Mouse (Mus musculus) limb, embryonic 10.5 days (tissue): Measurements from ENCODE around the gene Wdr31. TPM values are rescaled to one million over a fixed set of nuclear protein-coding genes. Genes with fewer than 3 reads are reported as not detected.
A peak's percentile ranks its signal among the peaks of the same experiment; 100 is the strongest.

Experiments used
- DNase-seq: peaks from one replicate; pipeline ENCODE4 v3.0.0-alpha.2; 2017; ENCODE audit warnings: low spot score
- H3K27ac ChIP-seq: fragments of 300-500 bp; sonication (generic); 2 replicates; pipeline ENCODE4 v1.5.1; 2016; ENCODE audit warnings: mild to moderate bottlenecking
- H3K27me3 ChIP-seq: fragments of 300-500 bp; sonication (generic); 2 replicates; pipeline ENCODE4 v1.6.1; 2016; ENCODE audit warnings: low read depth, mild to moderate bottlenecking; ENCODE audit not compliant: poor library complexity, severe bottlenecking
- H3K36me3 ChIP-seq: fragments of 300-500 bp; sonication (generic); 2 replicates; pipeline ENCODE4 v1.6.1; 2016; ENCODE audit warnings: mild to moderate bottlenecking, moderate library complexity
- H3K4me1 ChIP-seq: fragments of 300-500 bp; sonication (generic); 2 replicates; pipeline ENCODE4 v1.6.1; 2016
- H3K4me3 ChIP-seq: fragments of 300-500 bp; sonication (generic); 2 replicates; pipeline ENCODE4 v1.5.1; 2016; ENCODE audit warnings: mild to moderate bottlenecking, moderate library complexity
- H3K9me3 ChIP-seq: fragments of 300-500 bp; sonication (generic); replicated peaks from 2 replicates; pipeline ENCODE4 v1.6.1; 2016; ENCODE audit warnings: mild to moderate bottlenecking
- WGBS: fragments of 180-500 bp; shearing (Covaris S2); methylation state at CpG from one replicate; pipeline ENCODE4 v1.1.7; 2016; 5-methylcytosine and 5-hydroxymethylcytosine counted together
- polyA plus RNA-seq: library from polyadenylated mRNA; unstranded; fragments of >200 nt; fragmentation: Nextera tagmentation; extraction: Ambion mirVana; gene quantifications from 2 replicates; pipeline ENCODE4 v1.2.1, GENCODE M21; 2016

The Wdr31 gene
- polyA plus RNA-seq = 10.5 and 13.4 TPM in 2 replicates

DNA sequence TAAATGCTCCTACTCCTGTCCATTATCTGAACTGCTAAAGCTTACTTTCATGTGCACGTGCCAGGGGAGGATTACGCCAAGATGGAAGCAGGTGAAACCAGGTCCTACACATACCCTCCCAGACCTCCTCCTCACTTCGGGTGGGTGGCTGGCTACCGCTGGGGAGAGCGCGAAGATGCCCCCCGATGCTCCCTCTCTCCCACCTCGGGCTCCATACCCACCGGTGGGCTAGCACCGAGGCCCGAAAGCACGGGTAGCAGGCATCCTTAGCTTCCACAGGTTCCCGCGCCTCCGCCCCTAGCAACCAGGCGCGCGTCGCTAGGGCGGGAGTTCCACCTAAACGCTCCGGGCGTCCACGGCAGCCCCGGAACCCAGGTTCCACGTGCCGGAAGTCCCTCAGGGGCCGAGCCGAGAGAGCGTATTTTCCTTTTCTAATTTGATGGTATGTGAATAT is at the start of gene Wdr31:
TSS of gene Wdr31 (minus strand) at position 299 of the 454 bp plus-strand sequence.
- peaks cover 9% of the 10 kb centered on the region for H3K4me1 ChIP-seq
- DNase-seq = peak; percentile 91
- H3K27me3 ChIP-seq = no peaks in the 10 kb centered on the region
- 0 out of 2 replicates have a peak, but pooled peaks cover 3% of the 10 kb centered on the region for H3K36me3 ChIP-seq
- under 1% methylated on average over 30 of the region's 30 CpGs for WGBS
- H3K4me3 ChIP-seq = peak within 1 kb of the TSS; percentile 73
- peak within 1 kb of the TSS; percentile 82 for H3K27ac ChIP-seq
- no peaks in the 10 kb centered on the region for H3K9me3 ChIP-seq

DNA sequence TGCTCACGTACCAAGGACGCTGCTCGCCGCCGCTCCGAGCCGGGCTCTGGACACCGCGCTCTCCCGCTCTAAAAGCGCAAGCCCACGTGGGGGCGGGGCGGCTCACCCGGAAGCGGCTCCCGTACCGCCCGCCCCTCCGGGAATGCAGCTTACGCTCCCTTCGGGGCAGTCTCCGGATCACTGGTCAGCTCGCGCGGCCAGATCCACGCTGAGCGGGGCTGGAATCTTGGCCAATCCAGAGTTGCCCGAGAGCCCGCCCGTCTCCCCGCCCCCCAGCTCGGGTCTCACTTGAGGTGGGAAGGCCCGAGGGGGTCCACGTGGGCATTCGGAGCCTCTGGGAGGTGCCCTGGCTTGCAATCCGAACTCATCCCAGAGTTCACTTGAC is 49.1 kb upstream of the Wdr31 start, which contains the start of gene Alad:
TSS of gene Alad (minus strand) at position 70 of the 385 bp plus-strand sequence.
- peak; percentile 88 for DNase-seq
- Histone ChIP-seq H3K4me3 (peak within 1 kb of the TSS; percentile 72), H3K9me3 (no peaks in the 10 kb centered on the region), H3K27ac (peak within 1 kb of the TSS; percentile 88), H3K27me3 (no peaks in the 10 kb centered on the region), H3K36me3 (peaks cover 23% of the 10 kb centered on the region), H3K4me1 (peaks cover 53% of the 10 kb centered on the region)
- under 1% methylated on average over 37 of the region's 37 CpGs for WGBS

DNA sequence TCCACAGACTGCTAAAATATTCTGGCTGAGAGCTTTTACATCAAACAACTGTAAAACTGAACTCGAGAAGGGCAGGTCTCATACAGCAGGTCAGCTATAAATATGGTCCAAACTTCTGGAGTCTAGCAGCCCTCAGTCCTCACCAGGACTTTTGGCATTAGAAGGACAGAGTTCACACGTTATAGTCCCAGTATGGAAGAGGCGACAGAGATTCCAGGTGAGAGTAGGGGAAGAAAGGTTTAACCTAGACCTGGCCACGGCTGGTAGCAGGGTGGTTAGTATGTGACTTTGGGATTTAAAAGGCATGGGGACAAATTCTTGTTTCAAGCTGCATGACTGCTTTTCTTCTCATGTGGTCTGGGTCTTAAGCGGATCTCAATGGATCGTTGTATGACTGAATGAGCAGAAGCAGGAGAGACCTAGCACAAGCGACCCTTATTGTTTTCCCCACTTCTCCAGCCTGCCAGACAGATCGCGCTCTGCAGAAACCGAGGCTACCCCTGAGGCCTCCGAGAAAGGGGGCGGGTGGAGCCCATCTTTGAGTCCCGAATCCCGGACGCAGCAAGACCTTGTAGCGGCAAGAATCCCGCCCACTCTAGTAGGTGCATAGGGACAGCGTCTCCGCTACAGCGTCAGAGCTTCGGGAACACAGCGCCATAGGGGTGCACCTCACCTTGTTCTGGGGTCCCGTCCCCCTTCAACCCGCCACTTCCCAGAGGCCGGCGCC is 48.6 kb upstream of the Wdr31 start:
- no peaks in the 10 kb centered on the region for H3K27me3 ChIP-seq
- WGBS = 3% methylated on average over 26 of the region's 26 CpGs
- H3K4me1 ChIP-seq = peaks cover 51% of the 10 kb centered on the region
- peak overlapping the region; percentile 88 for H3K27ac ChIP-seq
- peak overlapping the region; percentile 72 for H3K4me3 ChIP-seq
- no peaks in the 10 kb centered on the region for H3K9me3 ChIP-seq
- DNase-seq = peak; percentile 37
- H3K36me3 ChIP-seq = peaks cover 23% of the 10 kb centered on the region

DNA sequence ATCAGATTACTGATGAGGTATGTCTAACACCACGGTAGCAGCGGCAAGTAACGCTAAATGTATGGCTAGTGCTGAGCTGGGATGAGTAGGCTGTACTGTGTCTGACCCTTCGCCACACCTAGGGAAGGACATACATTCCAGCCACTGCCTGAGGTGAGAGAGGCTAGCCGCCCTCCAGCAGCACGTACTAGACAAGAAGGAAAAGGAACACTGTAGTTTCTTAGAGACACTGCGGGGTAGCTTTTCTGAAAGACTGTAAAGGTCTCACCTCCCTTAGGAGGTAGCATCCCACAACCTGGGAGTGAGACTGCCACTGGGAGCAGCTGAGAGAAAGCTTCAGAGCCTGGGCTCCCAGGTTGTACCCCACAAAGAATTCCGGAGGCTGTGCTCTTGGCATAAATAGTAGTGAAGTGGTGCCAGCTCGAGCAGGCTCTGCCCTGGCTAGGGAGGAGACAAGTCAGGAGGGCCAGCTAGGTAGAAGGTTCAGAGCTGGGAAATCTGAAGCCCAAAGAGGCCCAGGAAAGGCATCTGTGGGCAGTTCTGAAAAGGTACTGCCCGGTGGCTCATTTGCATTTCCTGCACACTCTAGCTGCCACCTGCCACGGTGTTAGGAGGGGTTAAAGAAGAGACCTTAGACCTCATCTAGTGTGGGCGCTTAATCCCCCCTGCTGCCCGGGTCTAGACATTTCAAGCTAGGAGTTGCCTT is 47.9 kb upstream of the Wdr31 start:
- Histone ChIP-seq H3K27ac (peak overlapping the region; percentile 88; the same call in 1 of the 2 replicates), H3K4me3 (peak overlapping the region; percentile 72), H3K36me3 (peaks cover 25% of the 10 kb centered on the region), H3K9me3 (no peaks in the 10 kb centered on the region), H3K4me1 (peaks cover 44% of the 10 kb centered on the region), H3K27me3 (no peaks in the 10 kb centered on the region)
- 50% methylated on average over 13 of the region's 13 CpGs for WGBS
- no peak for DNase-seq

DNA sequence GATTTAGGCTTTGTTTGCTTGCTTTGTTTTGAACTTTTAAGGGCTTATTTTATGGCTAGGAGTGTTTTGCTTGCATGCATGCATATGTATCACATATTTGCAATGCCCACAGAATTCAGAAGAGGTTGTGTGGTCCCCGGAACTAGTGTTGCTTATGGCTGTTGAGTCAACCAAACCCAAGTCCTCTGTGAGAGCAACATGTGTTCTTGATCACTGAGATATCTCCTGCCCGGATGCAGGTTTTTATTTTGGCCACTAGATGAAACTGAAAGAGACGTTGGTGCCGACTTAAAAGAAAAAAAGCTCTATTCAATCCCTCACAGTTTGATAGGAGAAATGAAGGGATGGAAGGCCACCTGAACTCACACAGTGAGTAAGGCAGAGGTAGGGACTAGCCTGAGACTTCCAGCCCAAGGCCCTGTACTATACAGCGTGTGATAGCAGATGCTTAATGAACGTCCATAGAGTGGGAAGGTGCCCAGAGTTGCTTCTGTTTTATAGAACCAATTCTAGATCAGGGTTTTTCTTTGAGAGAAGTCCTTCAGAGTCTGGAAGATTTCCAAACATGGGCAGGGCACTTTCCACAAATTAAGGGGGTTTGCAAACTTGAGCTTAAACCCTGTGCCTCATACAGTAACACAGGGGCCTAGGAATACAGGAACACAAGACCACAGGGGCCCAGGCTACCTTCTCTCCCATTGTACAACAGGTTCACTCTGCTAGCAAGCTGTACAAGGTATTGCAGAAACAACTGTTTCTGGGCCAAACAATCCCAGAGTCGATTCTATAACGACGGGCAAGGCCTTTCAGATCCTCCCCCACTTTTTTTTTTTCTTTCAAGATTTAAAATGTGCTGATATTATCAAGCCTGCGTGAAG is 47.1 kb upstream of the Wdr31 start:
- Histone ChIP-seq H3K27ac (no peak overlapping the region; the same call in 1 of the 2 replicates), H3K4me1 (peaks cover 41% of the 10 kb centered on the region), H3K4me3 (peak overlapping the region; percentile 72; the same call in 1 of the 2 replicates), H3K27me3 (no peaks in the 10 kb centered on the region), H3K36me3 (peaks cover 25% of the 10 kb centered on the region), H3K9me3 (no peaks in the 10 kb centered on the region)
- WGBS = 76% methylated on average over 10 of the region's 10 CpGs
- DNase-seq = no peak

DNA sequence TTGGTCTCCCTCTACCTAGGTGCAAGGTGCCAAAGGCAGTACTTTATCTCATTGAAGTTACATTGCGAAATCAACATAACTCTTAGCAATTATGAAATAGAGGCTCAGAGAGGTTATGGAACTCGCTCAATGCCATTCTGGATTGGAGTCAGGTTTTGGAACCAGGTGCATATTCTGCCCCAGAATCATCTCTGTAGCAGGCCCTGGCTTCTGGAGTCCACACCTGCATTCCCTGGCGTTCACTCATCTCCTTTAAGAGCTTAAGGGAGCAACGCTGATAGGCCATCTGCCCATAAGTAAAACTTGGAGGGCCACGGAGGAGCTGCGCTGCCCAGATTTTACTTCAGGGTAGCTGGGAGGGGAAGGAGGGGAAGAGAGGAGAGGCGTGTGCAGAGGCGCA is 46.4 kb upstream of the Wdr31 start:
- Histone ChIP-seq H3K4me3 (no peak overlapping the region), H3K27ac (no peak overlapping the region), H3K36me3 (peaks cover 25% of the 10 kb centered on the region), H3K4me1 (peaks cover 41% of the 10 kb centered on the region), H3K27me3 (no peaks in the 10 kb centered on the region), H3K9me3 (no peaks in the 10 kb centered on the region)
- DNase-seq = no peak
- 92% methylated on average over 8 of the region's 8 CpGs for WGBS

DNA sequence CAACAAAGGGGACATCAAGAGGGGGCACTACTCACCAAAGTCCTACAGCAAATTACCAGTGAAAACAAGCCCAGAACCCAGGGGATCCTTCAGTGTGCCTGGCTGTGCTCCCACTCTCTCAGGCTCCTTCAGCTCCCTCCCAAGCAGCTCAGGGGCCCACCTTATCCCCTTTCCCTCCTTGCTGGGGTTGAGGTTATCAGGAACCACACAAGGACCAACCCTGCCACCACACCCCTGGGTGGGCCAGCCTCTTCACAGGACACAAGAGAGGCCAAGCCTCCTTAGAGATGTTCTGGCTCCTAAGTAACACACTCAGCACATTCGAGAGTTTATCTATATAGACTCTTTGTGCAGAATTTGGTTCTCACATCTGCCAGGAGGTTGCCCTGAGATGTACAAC is 45.9 kb upstream of the Wdr31 start:
- Histone ChIP-seq H3K9me3 (no peaks in the 10 kb centered on the region), H3K4me3 (peak overlapping the region; percentile 10; the same call in 1 of the 2 replicates), H3K36me3 (peaks cover 27% of the 10 kb centered on the region), H3K27ac (0 out of 2 replicates have a peak overlapping the region, but pooled peaks have one; percentile 34), H3K4me1 (peaks cover 41% of the 10 kb centered on the region), H3K27me3 (no peaks in the 10 kb centered on the region)
- no peak for DNase-seq
- 90% methylated on average over 1 of the region's 1 CpGs for WGBS

DNA sequence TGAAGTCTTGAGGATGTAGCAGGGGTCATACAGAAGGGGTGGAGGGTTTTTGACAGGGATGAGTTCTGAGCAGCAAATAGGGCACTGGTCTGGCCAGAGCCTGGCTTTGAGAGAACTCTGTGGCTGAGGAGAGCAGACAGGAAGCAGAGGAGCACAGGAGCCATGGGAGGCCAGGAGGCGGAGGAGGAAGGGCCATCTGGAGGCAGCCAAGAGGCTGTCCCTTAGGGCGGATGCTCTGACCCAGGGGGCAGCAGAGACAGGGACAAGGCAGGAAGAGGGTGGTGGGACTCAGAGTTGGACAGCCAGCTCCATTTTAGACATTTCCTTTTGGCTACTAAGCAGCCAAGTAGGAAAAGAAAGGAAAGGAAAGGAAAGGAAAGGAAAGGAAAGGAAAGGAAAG is 45.4 kb upstream of the Wdr31 start:
- no peak for DNase-seq
- WGBS = 25% methylated on average over 2 of the region's 2 CpGs
- H3K4me3 ChIP-seq = peak overlapping the region; percentile 13; the same call in 1 of the 2 replicates
- H3K36me3 ChIP-seq = peaks cover 32% of the 10 kb centered on the region
- H3K9me3 ChIP-seq = no peaks in the 10 kb centered on the region
- peak overlapping the region; percentile 59 for H3K27ac ChIP-seq
- no peaks in the 10 kb centered on the region for H3K27me3 ChIP-seq
- H3K4me1 ChIP-seq = peaks cover 41% of the 10 kb centered on the region

DNA sequence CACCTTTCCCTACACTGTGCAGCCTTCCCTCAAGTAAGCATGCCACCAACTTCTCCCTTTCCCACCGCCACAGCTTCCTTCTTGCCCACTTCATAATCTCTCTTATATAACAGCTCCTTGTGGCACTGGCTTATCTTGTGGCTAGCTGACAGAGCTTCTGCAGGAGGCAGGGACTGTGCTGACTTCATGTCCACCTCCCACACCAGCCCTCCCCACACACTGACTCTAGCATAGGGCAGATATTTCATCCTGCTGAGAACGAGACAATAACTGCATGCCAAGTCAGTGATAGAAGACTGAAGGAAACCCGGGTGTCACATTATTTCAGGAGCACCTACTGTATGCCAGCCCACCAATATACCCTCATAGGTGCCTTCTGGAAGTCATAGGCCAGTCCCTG is 44.8 kb upstream of the Wdr31 start:
- WGBS = 84% methylated on average over 3 of the region's 3 CpGs
- DNase-seq = no peak
- Histone ChIP-seq H3K27ac (peak overlapping the region; percentile 59), H3K9me3 (no peaks in the 10 kb centered on the region), H3K27me3 (no peaks in the 10 kb centered on the region), H3K36me3 (peaks cover 37% of the 10 kb centered on the region), H3K4me1 (peaks cover 40% of the 10 kb centered on the region), H3K4me3 (peak overlapping the region; percentile 9; the same call in 1 of the 2 replicates)

DNA sequence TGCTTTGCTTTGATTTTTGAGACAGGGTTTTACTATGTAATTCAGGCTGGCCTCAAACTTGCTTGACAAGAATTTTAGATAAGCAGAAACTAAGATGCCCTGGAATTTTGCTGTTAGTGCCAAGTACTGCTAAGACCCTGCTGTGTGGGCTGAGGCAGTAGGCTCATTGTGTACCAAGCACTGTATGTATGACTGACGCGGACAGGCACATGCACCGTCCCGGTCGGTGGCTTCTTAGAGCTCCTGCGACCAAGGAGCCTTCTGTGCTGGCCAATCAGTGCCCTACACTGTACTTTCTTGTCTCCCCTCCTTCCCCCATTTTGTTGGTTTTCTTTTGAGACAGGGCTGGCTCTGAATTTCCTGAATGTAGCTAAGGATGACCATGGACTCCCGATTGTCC is 44.3 kb upstream of the Wdr31 start:
- H3K4me3 ChIP-seq = no peak overlapping the region
- peaks cover 37% of the 10 kb centered on the region for H3K4me1 ChIP-seq
- no peak overlapping the region for H3K27ac ChIP-seq
- H3K9me3 ChIP-seq = no peaks in the 10 kb centered on the region
- DNase-seq = no peak
- peaks cover 42% of the 10 kb centered on the region for H3K36me3 ChIP-seq
- H3K27me3 ChIP-seq = no peaks in the 10 kb centered on the region
- 93% methylated on average over 7 of the region's 7 CpGs for WGBS

DNA sequence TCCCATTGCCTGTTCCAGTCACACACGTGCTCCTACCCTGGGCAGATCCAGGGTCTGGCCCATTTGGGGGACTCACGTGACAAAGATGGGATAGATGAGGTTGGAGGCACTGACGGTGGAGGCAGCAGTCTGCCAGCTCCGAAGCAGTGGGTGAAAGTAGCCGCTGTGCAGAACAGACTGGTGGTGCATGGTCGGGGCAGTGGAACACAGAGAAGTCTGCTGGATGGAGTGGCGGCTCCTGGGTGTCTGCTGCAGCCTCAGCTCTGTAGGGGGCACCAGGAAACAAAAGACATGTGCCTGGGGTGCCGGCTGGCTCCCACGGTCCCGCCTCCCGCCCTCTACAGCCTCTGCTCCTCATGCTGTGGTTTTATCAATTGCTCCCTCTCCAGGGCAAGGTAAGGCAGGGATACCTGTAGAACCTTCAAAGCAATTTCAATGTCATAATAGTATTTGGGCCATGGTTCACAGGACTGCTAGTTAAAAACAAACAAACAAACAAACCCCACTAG is 43.4 kb upstream of the Wdr31 start:
- 47% methylated on average over 11 of the region's 11 CpGs for WGBS
- Histone ChIP-seq H3K4me3 (no peak overlapping the region), H3K27ac (no peak overlapping the region), H3K9me3 (no peaks in the 10 kb centered on the region), H3K36me3 (peaks cover 52% of the 10 kb centered on the region), H3K4me1 (peaks cover 35% of the 10 kb centered on the region), H3K27me3 (no peaks in the 10 kb centered on the region)
- DNase-seq = no peak

DNA sequence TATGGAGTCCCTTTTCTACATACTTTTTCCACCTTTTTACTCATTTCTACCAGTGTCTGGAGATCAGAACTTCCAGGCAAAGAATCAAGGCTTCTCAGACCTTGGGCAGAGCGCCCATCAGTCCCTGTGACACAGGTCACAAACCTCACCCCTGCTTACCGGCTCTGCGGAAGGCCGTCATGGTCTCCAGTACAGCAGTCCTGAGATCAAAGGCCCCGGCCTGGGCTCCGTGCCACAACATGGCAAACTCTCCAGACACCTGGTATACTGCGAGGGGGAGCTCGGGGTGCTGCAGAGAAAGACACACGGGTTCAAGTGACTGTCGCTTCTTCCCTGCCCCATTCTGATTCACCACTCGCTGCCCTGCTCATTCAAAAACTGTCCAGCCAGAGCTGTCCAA is 39.2 kb upstream of the Wdr31 start:
- H3K9me3 ChIP-seq = no peaks in the 10 kb centered on the region
- H3K27ac ChIP-seq = no peak overlapping the region
- WGBS = 93% methylated on average over 11 of the region's 11 CpGs

More for the DNA sequence above, 39.2 kb upstream of the Wdr31 start:
- H3K36me3 ChIP-seq = peaks cover 71% of the 10 kb centered on the region
- DNase-seq = no peak
- no peak overlapping the region for H3K4me3 ChIP-seq
- no peaks in the 10 kb centered on the region for H3K4me1 ChIP-seq
- H3K27me3 ChIP-seq = no peaks in the 10 kb centered on the region
